Mouse (Mus musculus) heart, embryonic 13.5 days (tissue): ENCODE measurements around the gene Rtbdn. TPM values are rescaled to one million over a fixed set of nuclear protein-coding genes. Genes with fewer than 3 reads are reported as not detected.
A peak's percentile ranks its signal among the peaks of the same experiment; 100 is the strongest.

Source experiments
- ATAC-seq: fragments of 200-750 bp; cut with Nextera tagmentation; 2 replicates; pipeline ENCODE4 v1.8.0; 2017; ENCODE audit warnings: moderate TSS enrichment; ENCODE audit not compliant: insufficient number of reproducible peaks, low FRiP score, low TSS enrichment; ENCODE audit errors: extremely low read depth
- H3K27ac ChIP-seq: fragments of 300-500 bp; sonication (generic); replicated peaks from 2 replicates; pipeline ENCODE4 v1.5.1; 2015; ENCODE audit warnings: moderate library complexity, mild to moderate bottlenecking, inconsistent platforms
- H3K27me3 ChIP-seq: fragments of 300-500 bp; sonication (generic); replicated peaks from 2 replicates; pipeline ENCODE4 v1.6.1; 2015; ENCODE audit warnings: mild to moderate bottlenecking, inconsistent platforms
- H3K36me3 ChIP-seq: fragments of 300-500 bp; sonication (generic); 2 replicates; pipeline ENCODE4 v1.6.1; 2015; ENCODE audit warnings: mild to moderate bottlenecking, inconsistent platforms
- H3K4me1 ChIP-seq: fragments of 300-500 bp; sonication (generic); 2 replicates; pipeline ENCODE4 v1.6.1; 2015; ENCODE audit warnings: inconsistent platforms
- H3K4me2 ChIP-seq: fragments of 300-500 bp; sonication (generic); 2 replicates; pipeline ENCODE4 v1.6.1; 2015; ENCODE audit warnings: inconsistent platforms, mild to moderate bottlenecking, moderate library complexity
- H3K4me3 ChIP-seq: fragments of 300-500 bp; sonication (generic); 2 replicates; pipeline ENCODE4 v1.5.1; 2015; ENCODE audit warnings: moderate library complexity, mild to moderate bottlenecking, inconsistent platforms
- H3K9ac ChIP-seq: fragments of 300-500 bp; sonication (generic); 2 replicates; pipeline ENCODE4 v1.6.1; 2015; ENCODE audit warnings: inconsistent platforms, mild to moderate bottlenecking, moderate library complexity
- H3K9me3 ChIP-seq: fragments of 300-500 bp; sonication (generic); 2 replicates; pipeline ENCODE4 v1.6.1; 2016; ENCODE audit warnings: inconsistent platforms
- WGBS: fragments of 180-500 bp; shearing (Covaris S2); methylation state at CpG from one replicate; pipeline ENCODE4 v1.1.7; 2015; ENCODE audit warnings: mixed read lengths; 5-methylcytosine and 5-hydroxymethylcytosine counted together
- polyA plus RNA-seq: library from polyadenylated mRNA; unstranded; fragments of >200 nt; fragmentation: Nextera tagmentation; extraction: Ambion mirVana; gene quantifications from 2 replicates; pipeline ENCODE4 v1.2.1, GENCODE M21; 2015

The Rtbdn gene
- polyA plus RNA-seq, 1 experiment from 2014 or later: 0.17 TPM

DNA sequence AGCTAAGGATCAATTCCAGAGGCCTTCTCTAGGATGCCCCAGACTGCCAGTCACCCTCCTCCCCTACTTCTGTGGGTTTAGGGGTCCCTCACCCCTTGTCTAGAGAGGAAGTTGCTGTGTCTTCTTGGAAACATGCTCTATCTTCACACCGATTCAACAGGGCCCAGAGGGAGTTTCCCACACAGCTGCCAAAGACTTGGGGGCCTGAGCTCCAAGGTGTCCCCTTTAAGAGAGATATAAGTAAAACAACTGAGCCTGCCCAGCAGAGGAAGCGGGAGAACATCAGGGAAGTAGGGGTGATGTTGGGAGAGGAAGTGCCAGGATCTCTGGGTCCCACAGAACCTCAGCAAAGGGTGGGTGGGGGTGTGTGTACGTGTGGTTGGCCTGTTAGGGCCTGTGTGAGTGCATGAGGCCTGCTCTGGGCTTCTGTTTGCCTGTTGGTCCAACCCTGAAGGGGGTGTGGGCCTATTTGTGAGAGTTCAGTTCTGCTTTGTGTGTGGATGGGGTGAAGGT is 35.8 kb downstream of the Rtbdn start:
- peaks cover 13% of the 10 kb centered on the region for H3K27me3 ChIP-seq
- H3K4me3 ChIP-seq: no peak overlapping the region
- ATAC-seq: no peak
- peaks cover 76% of the 10 kb centered on the region for H3K4me1 ChIP-seq
- no peaks in the 10 kb centered on the region for H3K9me3 ChIP-seq
- WGBS: 57% methylated on average over 3 of the region's 3 CpGs
- no peaks in the 10 kb centered on the region for H3K36me3 ChIP-seq
- H3K4me2 ChIP-seq: no peak overlapping the region
- H3K27ac ChIP-seq: no peak overlapping the region
- no peak overlapping the region for H3K9ac ChIP-seq

DNA sequence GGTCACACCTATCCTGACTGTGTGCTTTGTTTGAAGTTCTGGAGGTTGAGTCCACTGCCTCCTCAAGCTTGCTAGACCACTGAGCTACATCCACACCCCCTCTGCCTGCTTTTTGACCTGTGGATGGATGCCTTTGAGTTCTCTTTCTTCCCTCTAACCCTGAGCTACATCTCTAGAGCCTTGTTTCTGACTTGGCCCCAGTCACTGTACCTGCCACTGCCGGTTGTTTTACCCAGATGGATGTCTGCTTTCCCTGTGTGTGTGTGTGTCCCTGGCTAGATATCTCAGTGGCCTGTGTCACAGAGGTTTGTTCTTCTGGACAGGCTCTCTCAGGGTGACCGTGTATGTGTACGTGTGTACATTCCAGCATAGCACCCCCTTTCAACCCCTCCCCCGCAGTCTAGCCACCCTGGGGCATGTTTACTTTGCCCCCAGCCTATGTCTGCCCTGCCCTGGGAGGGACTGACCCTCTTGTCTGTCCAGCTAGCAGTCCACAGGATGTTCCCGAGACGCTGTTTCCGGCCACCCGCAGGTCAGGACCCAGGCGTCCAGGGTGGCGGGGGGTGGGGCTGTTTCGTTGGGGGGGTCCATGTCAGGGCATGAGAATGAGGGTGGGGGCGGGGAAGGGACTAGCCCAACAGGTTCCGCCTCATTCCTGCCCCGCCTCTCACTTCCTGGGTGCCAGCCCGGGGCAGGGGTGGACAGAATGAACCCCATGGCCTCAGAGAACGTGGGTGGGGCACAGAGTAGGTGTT is 37.7 kb downstream of the Rtbdn start:
- peak overlapping the region; percentile 99 for H3K4me2 ChIP-seq
- peaks cover 22% of the 10 kb centered on the region for H3K27me3 ChIP-seq
- no peaks in the 10 kb centered on the region for H3K36me3 ChIP-seq
- ATAC-seq: no peak
- H3K27ac ChIP-seq: peak overlapping the region; percentile 72
- peak overlapping the region; percentile 83 for H3K9ac ChIP-seq
- H3K9me3 ChIP-seq: no peaks in the 10 kb centered on the region
- H3K4me3 ChIP-seq: peak overlapping the region; percentile 66
- WGBS: 11% methylated on average over 16 of the region's 16 CpGs
- peaks cover 63% of the 10 kb centered on the region for H3K4me1 ChIP-seq

DNA sequence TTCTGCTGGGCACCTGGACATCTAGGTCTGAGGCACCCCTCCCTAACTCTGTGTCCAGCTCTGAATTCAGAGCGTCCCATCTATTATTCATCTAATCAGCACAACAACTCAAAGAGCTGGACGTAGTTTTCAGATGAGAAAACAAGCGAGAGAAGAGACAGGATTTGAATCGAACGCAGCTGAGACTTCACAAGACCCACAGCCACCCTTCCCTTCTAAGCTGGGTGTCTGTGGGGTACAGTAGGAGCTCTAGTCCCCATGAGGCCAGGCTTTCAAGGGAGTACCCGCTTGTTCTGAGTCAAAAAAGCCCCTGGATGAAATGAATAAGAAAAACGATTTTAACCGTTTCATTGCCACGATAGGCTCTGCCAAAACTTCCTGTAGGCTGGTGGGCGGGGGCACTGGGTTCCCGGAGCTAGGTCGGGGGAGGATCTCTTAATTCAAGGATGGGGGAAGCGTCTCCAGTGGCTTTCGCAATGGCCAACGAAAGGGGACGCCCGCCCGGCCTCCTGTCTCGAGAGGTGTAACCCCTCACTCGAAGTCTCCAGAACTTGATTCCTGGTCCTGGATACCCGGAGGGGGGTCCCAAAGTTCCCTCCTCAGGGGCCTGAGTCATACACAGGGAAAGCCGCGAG is 38.4 kb downstream of the Rtbdn start:
- WGBS: 2% methylated on average over 23 of the region's 23 CpGs
- H3K4me1 ChIP-seq: peaks cover 57% of the 10 kb centered on the region
- no peak for ATAC-seq

DNA sequence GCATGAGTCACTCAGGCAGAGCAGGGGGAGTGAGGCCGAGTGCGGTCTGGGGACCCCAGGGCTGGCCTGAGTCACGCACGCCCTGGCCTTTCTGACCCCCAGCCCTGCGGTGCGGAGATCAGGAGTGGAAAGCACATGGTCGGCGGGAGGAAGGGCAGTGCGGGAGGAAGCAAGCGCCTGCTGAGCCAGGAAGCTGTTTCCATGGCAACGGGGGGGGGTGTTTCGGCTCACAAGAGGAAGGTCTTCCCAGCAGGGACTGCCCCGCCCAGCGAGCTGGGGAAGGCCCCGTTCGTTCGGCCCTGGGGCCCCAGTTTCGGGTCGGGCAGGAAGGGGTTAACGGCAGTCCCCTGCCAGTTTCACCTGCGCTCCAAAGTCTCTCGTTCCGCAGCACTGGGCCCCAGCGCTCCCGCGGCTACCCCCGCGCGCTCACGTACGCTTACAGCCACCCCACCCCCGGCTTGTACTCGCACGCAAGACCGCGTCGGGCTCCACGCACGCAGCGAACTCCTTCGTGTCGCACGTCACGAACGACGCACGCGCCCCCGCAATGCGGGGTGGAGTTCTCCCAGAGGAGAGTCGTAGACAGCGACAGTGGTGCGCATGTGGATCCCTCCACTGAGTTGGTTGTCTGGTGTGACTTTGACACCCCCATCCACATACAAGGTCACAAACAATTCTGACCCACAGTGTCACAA is 39.0 kb downstream of the Rtbdn start:
- Histone ChIP-seq H3K4me3 (peak overlapping the region; percentile 66), H3K27me3 (peaks cover 22% of the 10 kb centered on the region), H3K4me2 (peak overlapping the region; percentile 99), H3K4me1 (peaks cover 53% of the 10 kb centered on the region), H3K27ac (peak overlapping the region; percentile 72), H3K9ac (peak overlapping the region; percentile 83), H3K36me3 (no peaks in the 10 kb centered on the region), H3K9me3 (no peaks in the 10 kb centered on the region)
- 1% methylated on average over 53 of the region's 53 CpGs for WGBS
- peak; percentile 27 for ATAC-seq

More for the DNA sequence above, 38.4 kb downstream of the Rtbdn start:
- H3K36me3 ChIP-seq: no peaks in the 10 kb centered on the region
- H3K27ac ChIP-seq: peak overlapping the region; percentile 72
- peak overlapping the region; percentile 99 for H3K4me2 ChIP-seq
- peaks cover 22% of the 10 kb centered on the region for H3K27me3 ChIP-seq
- no peaks in the 10 kb centered on the region for H3K9me3 ChIP-seq
- H3K9ac ChIP-seq: peak overlapping the region; percentile 83
- H3K4me3 ChIP-seq: peak overlapping the region; percentile 66

DNA sequence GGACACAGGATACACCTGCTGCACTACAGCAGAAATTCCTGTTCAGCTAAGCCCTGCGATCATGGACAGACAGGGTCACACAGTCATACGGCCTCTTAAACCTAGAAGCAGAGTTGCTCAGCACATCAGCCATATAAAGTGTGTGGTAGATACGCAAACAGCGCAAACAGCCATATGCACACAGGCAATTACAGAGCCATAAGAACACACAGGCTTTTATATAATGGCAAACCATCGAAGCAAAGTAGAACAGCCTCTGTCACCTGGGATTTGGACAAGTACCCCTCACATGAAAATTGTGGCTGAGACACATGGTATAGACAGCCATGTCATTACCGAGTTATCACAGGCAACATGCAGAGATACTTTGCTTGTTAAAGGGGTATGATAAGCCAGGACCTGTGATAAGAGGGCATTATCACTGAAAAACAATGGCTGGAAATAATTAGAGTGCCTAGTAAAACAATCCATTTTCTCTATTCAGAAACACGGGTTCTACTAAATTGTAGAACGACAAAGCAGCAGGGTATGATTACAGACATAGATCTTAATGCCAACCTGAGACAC is 39.7 kb downstream of the Rtbdn start:
- Histone ChIP-seq H3K4me2 (peak overlapping the region; percentile 99), H3K27me3 (peaks cover 22% of the 10 kb centered on the region), H3K9ac (peak overlapping the region; percentile 83), H3K4me1 (peaks cover 52% of the 10 kb centered on the region), H3K36me3 (no peaks in the 10 kb centered on the region), H3K9me3 (no peaks in the 10 kb centered on the region), H3K4me3 (peak overlapping the region; percentile 66), H3K27ac (peak overlapping the region; percentile 72; the same call in 1 of the 2 replicates)
- ATAC-seq: no peak
- WGBS: 31% methylated on average over 8 of the region's 8 CpGs

DNA sequence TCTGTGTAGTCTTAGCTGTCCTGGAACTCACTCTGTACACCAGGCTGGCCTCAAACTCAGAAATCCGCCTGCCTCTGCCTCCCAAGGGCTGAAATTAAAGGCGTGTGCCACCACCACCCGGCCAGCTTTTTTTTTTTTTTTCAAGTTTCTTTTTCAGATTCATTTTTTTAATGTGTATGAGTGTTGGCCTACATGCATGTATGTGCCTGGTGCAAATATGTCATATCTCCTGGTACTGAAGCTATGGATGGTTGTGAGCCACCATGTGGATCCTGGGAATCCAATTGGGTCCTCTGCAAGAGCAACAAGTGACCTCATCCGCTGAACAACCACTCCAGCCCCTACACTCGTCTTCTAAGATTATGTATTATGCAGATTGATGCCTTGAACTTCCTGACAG is 40.6 kb downstream of the Rtbdn start:
- ATAC-seq: no peak
- peaks cover 23% of the 10 kb centered on the region for H3K27me3 ChIP-seq
- H3K9me3 ChIP-seq: no peaks in the 10 kb centered on the region
- no peak overlapping the region for H3K27ac ChIP-seq
- H3K36me3 ChIP-seq: no peaks in the 10 kb centered on the region
- no peak overlapping the region for H3K4me2 ChIP-seq
- no peak overlapping the region for H3K4me3 ChIP-seq
- no peak overlapping the region for H3K9ac ChIP-seq
- 74% methylated on average over 5 of the region's 5 CpGs for WGBS
- H3K4me1 ChIP-seq: peaks cover 43% of the 10 kb centered on the region

DNA sequence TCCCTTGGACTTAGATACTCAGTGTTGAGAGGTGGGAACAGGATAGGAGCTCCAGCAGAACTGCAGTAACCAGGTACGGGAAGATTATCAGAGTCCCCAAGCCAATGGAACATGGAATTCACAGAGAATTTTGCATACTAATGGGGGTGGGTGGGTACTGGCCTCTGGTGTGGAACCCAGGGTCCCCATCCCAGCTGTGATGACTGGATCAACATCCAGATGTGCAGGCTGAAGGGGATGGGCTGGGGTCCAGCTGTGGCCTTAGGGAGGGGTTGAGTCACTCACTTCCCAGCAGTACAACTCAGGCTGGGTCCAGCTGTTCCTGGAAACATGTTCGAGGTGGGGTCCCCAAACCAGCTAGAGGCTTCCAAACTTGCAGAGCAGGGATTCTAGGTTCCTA is 41.1 kb downstream of the Rtbdn start:
- Histone ChIP-seq H3K27ac (no peak overlapping the region), H3K27me3 (peaks cover 28% of the 10 kb centered on the region), H3K4me1 (peaks cover 43% of the 10 kb centered on the region), H3K36me3 (no peaks in the 10 kb centered on the region), H3K9ac (0 out of 2 replicates have a peak overlapping the region, but pooled peaks have one; percentile 10), H3K4me3 (no peak overlapping the region), H3K9me3 (no peaks in the 10 kb centered on the region), H3K4me2 (no peak overlapping the region)
- no peak for ATAC-seq
- WGBS: 62% methylated on average over 2 of the region's 2 CpGs

DNA sequence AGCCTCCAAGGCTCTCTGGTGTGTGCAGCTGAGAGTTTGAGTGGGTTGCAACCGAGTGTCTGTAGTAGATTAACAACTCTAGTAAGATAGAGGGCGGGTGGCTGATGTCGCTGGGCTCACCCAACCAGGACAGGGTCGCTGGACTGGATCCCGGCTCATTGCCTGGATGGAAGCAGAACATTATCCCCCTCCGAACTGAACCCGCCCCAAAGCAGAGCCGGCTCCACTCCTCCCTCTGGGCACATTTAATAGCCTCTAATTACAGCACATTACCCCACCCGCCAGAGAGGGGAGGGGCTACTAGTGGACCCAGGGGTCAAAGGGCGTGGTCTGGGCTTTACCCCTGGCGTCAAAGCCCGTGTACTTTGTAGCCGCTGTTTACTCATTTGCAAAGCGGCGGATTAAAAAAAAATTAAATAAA is 42.5 kb downstream of the Rtbdn start:
- Histone ChIP-seq H3K4me1 (peaks cover 39% of the 10 kb centered on the region), H3K9me3 (no peaks in the 10 kb centered on the region), H3K4me2 (peak overlapping the region; percentile 79), H3K4me3 (peak overlapping the region; percentile 58), H3K27ac (no peak overlapping the region), H3K9ac (peak overlapping the region; percentile 84), H3K27me3 (peaks cover 34% of the 10 kb centered on the region), H3K36me3 (no peaks in the 10 kb centered on the region)
- no peak for ATAC-seq
- WGBS: 16% methylated on average over 15 of the region's 15 CpGs

DNA sequence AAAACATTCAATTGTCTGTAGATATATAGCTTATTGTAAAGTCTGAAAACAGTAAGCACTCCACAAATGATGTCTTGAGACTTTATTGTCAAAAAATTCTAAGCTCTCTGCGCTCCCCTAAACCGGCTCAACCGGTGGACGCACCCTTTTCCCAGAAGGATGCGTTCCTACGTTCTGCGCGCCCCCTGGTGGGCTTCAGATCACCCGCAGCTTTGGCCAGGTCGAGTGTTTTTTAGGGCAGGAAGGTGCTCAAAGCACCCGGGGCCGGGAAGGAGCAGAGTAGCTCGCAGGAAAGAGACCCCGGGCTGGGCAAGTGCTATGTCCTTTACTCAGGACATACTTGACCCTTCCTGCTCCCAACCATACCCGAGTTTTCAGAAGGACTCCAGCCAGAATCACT is 43.0 kb downstream of the Rtbdn start:
- under 1% methylated on average over 15 of the region's 15 CpGs for WGBS
- Histone ChIP-seq H3K9ac (peak overlapping the region; percentile 84), H3K27me3 (peaks cover 39% of the 10 kb centered on the region), H3K4me3 (peak overlapping the region; percentile 58), H3K4me2 (peak overlapping the region; percentile 79), H3K4me1 (peaks cover 34% of the 10 kb centered on the region), H3K36me3 (no peaks in the 10 kb centered on the region), H3K27ac (peak overlapping the region; percentile 64), H3K9me3 (no peaks in the 10 kb centered on the region)
- peak; percentile 24; the same call in 1 of the 2 replicates for ATAC-seq

DNA sequence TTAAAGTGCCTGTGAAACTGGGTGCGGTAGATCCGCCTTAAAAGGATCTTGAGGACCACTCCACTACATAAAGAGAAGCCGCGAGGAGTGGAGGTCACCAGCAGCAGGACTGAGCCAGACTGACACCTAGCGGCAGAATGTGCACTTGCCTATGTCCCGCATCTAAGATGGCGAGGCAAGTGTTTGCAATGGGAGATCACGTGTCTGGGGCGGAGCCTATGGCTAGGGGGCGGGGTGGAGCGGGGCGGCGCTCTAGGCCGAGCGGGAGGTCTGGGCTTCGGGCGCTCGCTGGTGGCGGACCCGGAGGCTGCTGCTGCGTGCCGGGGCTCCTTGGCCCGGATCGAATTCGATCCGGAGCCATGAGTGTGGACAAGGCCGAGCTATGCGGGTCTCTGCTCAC is 43.6 kb downstream of the Rtbdn start, which contains the start of gene Hook2:
Hook2 (plus strand) TSS at position 255 of the 400 bp plus-strand sequence.
- no peaks in the 10 kb centered on the region for H3K36me3 ChIP-seq
- peaks cover 29% of the 10 kb centered on the region for H3K4me1 ChIP-seq
- ATAC-seq: peak; percentile 87
- peak within 1 kb of the TSS; percentile 84 for H3K9ac ChIP-seq
- H3K4me2 ChIP-seq: peak within 1 kb of the TSS; percentile 79
- H3K4me3 ChIP-seq: peak within 1 kb of the TSS; percentile 58
- peak within 1 kb of the TSS; percentile 64 for H3K27ac ChIP-seq
- peaks cover 45% of the 10 kb centered on the region for H3K27me3 ChIP-seq
- H3K9me3 ChIP-seq: no peaks in the 10 kb centered on the region
- 0% methylated on average over 28 of the region's 28 CpGs for WGBS

DNA sequence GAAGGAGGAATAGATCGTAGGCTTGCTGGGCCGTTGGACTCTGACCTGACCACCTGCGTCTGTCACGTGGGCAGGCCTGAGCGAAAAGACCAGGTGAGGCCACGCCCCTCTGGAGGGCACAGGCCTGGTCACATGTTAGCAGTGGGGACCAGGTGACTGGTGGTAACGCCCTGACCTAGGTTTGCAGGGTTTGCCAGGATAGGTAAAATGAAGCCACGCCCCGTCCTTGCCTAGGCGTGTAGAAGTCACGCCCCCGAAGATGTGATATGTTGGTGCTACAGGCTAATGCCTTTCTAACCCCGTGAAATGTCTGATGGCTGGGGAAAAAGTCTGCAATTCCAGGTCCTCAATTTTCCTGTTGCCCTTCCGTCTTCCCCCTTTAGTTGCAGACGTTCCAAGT is 44.0 kb downstream of the Rtbdn start:
- peak; percentile 77 for ATAC-seq
- H3K9ac ChIP-seq: peak overlapping the region; percentile 82
- 1% methylated on average over 15 of the region's 15 CpGs for WGBS
- H3K4me3 ChIP-seq: peak overlapping the region; percentile 58
- peaks cover 49% of the 10 kb centered on the region for H3K27me3 ChIP-seq
- no peaks in the 10 kb centered on the region for H3K9me3 ChIP-seq
- peak overlapping the region; percentile 79 for H3K4me2 ChIP-seq
- H3K36me3 ChIP-seq: no peaks in the 10 kb centered on the region
- peaks cover 24% of the 10 kb centered on the region for H3K4me1 ChIP-seq
- peak overlapping the region; percentile 58 for H3K27ac ChIP-seq
